Mouse (Mus musculus): ENCODE data around the gene Hace1.

Hace1 gene

DNA sequence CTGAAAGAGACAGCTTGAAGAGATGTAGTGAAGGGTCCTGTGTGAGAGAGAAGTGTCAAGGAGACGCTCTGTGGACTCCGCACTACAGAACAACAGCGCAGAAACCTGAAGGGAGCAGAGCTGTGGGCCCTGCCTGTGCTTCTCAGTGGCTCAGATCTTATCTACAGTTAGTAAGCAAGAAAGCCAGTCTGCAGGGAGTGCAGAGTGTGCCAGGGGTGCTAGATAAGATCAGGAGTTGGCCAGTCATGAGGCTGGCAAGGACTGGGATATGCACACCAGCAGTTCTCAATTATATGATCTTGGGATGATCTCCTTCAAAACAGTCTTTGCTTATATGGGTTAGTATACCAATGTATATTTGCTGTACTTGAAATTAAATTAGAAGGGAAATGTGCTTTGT, 121.3 kb downstream of the Hace1 start:
- no peak for DNase-seq (ENCODE audit: low read depth, low spot score)

DNA sequence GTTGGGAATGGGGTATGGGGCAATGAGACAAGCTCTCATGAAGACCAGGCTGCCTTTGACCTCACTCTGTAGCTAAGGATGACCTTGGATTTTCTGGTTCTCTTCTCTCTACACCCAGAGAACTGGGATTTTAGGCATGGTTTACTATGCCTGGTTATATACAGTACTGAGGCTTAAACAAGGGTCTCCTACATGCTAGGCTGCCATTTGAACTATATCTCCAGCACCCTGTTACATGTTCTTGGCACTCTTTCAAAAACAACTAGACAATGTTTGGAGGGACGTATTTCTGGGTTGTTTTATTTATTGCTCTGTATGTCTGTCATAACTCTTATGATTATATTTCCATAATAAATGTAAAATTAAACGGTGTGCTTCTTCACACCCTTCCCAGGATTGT, 129.2 kb downstream of the Hace1 start:
- DNase-seq (ENCODE audit: low read depth, low spot score): no peak

DNA sequence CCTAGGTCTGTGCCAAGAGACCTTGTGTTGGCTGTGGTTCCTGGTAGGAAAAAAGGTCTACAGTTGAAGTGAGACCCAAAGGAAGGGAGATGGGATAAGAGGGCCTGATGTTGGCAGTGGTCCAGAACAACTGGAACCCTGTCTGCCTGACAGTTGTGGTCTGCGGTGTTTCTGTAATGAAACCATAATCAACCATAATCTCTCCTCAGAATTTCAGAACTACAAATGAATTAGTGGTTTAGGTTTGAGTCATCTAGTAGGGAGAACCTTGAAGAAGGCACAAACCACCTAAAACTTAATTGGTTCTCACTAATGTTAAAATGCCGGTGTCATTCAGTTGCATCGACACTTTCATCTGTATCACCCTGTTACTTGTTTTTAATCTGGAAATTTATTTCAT, 133.2 kb downstream of the Hace1 start:
- no peak for DNase-seq (ENCODE audit: low read depth, low spot score)

DNA sequence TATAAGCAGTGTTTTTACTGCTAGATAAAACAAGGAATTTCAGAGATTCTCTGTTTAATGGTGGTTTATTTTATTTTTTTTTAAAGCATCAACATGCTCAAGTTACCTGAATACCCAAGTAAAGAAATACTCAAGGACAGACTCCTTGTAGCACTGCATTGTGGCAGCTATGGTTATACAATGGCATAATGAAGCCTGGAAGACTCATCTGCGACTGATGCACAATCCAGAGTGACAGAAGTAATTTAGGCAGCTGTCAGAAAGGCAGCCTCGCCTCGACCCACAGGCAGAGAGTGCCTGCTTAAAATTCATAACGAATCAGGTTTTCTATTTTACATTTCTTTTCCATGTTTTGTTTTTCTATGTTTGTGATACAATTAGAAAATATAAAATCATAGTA, 133.7 kb downstream of the Hace1 start:
- no peak for DNase-seq (ENCODE audit: low read depth, low spot score)

All from R1 (cell line).